Mouse (Mus musculus): Measurements from ENCODE around the gene Senp3. TPM values are rescaled to one million over a fixed set of nuclear protein-coding genes. Genes with fewer than 3 reads are reported as not detected.
"Not testable (repeated sequence)": the region's sequence is repeated elsewhere in the genome, so short reads cannot be mapped to it uniquely, and the experiment has no call there.

Gene Senp3
- total RNA-seq (2021): 10 to 100 TPM; 43.5 to 45.9 TPM
- long read RNA-seq, experiment 1, transcript Senp3-201 (11 exons, 2,313 nt): major isoform, 10 of 16 reads
- long read RNA-seq, experiment 1, partial matches to known transcripts: 6 of 16 reads
- long read RNA-seq, experiment 1, other reads (novel, unspliced or antisense): 0 of 16 reads
- long read RNA-seq, experiment 2, transcript Senp3-201 (11 exons, 2,313 nt): major isoform, 12 of 15 reads
- long read RNA-seq, experiment 2, partial matches to known transcripts: 0 of 15 reads
- long read RNA-seq, experiment 2, other reads (novel, unspliced or antisense): 2 of 15 reads

DNA sequence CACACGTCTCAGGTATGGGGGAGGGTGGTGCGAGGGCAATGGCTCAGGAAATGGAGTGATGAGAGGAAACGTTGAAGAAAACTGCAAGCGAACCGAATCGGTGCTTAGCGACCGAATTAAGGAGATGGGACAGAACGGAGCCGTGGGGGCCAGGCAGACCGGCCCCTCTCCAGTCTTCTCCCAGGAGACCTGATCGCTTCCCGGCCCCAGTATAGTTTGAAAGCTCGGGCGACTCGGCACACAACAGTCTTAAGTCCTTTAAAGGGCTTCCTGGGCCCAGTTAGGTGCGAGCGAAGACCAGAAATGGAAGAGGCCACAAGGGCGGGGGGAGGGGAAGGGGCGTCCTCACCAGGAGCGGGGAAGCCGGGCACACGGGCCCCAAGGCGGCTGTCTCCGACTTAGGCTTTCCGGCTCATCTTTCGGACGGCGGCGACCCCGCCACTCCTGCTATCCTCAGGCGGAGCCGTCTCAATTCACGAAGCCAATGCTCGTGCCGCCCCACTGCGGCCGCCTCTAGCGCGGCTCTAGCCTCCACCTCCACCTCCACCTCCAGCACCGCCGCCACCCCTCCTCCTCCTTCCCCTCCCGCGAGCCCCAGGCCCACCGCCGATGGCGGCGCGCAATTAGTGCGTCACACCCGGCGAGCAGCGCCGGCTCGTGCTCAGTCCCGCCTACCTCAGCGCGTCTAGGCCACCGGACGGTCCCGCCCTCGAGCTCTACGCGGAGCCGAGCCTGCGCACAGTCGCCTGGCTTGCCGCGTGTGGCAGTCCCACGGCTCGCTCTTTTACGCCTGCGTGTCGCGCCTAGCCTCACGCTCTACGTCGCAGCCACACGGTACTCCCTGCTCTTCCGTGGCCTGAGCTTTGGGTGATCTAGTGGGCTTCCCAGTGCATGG, at the start of gene Senp3:
Senp3 (minus strand) TSS at position 771 of the 895 bp plus-strand sequence.
- DNase-seq (ENCODE audit: low spot score in 2 of 2): peak; percentile 94 to 97

DNA sequence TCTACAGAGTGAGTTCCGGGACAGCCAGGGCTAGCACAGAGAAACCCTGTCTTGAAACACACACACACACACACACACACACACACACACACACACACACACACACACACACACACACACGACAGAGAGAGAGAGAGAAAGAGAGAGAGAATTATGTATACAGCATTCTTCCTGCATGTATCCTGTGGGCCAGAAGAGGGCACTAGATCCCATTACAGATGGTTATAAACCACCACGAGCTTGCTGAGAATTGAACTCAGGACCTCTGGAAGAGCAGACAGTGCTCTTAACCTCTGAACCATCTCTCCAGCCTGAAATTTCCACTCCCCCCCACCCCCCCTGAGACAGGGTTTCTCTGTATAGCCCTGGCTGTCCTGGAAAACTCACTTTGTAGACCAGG, 49.5 kb upstream of the Senp3 start:
- DNase-seq (ENCODE audit: low spot score in 2 of 2): not testable (repeated sequence)

DNA sequence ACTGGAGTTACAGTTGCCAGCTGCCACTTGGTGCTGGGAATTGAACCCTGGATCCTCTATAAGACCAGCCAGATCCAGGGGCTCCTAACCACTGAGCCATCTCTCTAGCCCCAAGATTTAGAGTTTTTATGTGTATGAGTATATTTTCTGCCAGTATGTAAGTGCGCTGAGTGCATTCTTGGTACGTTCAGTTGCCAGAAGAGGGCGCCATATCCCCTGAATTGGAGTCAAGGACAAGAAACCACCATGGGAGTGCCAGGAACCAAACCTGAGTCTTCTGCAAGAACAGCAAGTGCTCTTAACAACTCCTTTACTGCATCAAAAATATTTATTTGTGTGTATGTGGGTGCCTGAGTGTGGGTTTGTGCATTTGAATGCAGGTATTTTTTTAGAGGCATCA, 47.2 kb upstream of the Senp3 start:
- peak in 1 of 2 experiments; percentile 57 for DNase-seq (ENCODE audit: low spot score in 2 of 2)

DNA sequence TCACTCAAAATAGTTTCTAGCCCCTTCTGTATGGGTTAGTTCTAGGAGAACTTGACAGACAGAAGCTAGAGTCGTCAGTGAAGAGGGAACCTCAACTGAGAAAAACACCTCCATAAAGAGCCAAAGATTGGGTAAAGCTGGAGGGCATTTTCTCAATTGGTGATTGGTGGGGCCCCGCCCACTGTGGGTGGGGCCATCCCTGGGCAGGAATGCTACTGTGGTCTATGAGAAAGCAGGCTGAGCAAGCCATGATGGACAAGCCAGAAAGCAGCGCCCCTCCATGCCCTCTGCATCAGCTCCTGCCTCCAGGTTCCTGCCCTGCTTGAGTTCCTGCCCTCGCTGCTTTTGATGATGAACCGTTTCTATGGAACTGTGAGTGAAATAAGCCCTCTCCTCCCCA, 44.1 kb upstream of the Senp3 start:
- no peak for DNase-seq (ENCODE audit: low spot score in 2 of 2)

DNA sequence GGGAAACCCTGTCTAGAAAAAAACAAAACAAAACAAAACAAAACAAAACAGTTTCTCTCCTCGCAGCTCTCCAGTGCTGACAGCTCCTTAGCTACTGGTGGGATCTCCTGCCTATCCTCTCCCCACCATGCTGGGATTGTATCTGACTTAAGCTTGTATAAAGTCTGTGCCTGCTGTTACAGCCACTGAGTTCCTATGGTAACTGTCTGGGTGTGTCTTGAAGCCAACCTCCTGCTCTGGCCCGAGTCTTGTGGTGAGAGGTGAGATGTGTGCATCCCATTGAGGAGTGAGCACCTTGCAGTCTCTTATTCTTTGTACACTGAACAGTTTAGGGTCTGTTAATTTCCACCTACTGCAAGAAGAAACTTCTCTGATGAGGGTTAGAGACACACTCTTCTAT, 41.2 kb upstream of the Senp3 start:
- no peak for DNase-seq (ENCODE audit: low spot score in 2 of 2)

DNA sequence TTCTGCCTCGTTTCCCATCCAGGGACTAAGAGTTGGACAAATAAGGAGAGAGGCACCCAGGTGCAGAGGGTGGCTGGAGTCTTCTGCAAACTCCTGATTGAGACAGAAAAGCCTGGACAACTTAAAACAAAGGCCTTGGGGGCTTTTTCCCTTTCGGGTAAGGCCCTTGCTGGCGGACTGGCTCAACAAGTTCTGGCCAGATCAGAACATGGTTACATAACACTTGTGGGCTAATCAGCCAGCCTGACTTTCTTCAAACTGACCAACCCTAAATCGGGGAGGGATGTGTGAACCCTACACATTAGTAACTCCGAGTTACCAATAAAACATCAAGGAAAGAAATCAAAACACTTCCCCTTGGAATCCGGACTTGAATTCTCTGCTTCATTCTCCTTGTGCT, 39.0 kb upstream of the Senp3 start:
- DNase-seq (ENCODE audit: low spot score in 2 of 2): no peak

DNA sequence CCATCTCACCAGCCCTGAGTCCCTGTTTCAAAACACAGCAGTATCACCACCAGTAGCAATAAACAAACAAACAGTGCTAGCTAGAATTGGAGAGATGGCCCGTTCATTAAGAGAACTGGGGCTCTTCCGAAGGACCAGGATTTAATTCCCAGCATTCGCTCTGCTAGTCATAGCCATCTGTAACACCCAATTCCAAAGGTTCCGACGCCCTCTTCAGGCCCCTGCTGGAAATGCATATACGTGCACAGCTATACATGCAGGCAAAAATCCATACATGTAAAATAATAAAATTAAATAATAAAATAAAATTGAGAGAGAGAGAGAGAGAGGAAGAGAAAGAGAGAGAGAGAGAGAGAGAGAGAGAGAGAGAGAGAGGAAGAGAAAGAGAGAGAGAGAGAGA, 37.5 kb upstream of the Senp3 start:
- no peak for DNase-seq (ENCODE audit: low spot score in 2 of 2)

DNA sequence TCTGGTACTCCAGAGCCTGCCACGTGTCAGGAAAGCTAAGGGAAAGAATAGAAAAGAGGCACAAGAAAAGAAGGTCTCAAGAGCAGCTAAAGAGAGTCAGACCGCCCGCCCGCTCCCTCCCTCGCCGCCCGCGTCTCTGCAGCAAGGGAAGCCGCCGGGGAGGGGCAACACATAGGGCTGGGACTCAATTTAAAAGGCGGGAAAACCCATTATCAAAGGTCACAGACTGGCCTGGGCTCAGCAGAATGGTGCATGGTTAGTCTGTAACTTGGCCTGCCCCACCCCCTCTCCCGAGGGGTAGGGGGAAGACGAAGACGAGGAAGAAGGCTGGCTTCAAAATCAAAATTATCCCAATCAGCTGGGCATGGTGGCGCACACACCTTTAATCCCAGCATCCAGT, 36.8 kb upstream of the Senp3 start:
- no peak for DNase-seq (ENCODE audit: low spot score in 2 of 2)

DNA sequence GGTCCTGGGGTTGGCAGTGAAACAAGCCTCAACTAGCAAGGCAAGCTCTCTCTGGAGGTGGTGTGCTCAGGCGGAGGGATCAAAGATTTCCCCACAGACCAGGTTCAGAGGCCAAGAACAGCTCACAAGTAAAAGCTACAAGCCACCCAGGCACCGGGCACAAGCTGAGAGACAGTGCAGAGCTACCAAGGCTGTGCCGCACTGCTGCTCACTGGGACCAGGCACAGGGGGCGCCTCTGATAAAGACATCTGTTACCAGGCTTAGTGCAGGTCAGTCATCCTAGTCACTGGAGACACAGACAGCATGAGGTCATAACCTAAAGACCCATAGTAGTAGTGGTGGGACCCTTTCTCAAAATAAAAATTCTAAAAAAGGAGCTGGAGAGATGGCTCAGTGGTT, 35.1 kb upstream of the Senp3 start:
- no peak for DNase-seq (ENCODE audit: low spot score in 2 of 2)

DNA sequence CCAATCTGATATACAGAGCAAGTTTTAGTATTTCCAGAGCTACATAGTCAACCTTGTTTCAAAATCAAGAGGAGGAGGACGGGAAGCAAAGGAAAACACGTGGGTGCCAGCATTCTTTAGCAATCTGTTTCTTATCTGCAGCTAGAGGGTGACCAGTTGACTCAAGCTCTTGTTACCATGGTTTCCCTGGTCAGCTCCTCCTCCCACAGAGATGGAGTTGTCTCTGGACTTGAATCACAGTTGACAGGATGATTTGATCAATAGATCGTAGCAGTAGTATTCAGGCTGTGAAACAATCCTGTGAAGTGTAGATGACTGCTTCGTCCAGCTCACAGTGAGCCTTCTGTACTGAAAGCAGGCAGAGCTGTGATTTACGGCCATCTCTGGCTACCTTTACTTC, 34.0 kb upstream of the Senp3 start:
- no peak for DNase-seq (ENCODE audit: low spot score in 2 of 2)

DNA sequence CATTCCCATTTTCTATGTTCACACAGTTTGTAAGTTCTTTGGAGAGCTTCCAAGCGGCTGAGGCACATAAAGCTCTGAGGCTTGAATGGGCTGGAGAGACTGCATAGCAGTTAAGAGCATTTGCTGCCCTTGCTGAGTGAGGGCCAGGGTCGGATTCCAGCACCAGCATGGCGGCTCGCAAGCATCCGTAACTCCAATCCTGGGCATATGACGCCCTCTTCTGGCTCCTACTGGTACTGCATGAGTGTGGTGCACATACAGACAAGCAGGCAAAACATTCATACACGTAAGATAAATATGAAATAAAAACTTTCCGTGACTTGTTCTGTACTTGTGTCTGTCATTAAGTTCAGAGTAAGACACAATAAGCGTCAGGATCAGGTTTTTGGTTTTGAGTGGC, 33.6 kb upstream of the Senp3 start:
- peak in 1 of 2 experiments; percentile 22 for DNase-seq (ENCODE audit: low spot score in 2 of 2)

DNA sequence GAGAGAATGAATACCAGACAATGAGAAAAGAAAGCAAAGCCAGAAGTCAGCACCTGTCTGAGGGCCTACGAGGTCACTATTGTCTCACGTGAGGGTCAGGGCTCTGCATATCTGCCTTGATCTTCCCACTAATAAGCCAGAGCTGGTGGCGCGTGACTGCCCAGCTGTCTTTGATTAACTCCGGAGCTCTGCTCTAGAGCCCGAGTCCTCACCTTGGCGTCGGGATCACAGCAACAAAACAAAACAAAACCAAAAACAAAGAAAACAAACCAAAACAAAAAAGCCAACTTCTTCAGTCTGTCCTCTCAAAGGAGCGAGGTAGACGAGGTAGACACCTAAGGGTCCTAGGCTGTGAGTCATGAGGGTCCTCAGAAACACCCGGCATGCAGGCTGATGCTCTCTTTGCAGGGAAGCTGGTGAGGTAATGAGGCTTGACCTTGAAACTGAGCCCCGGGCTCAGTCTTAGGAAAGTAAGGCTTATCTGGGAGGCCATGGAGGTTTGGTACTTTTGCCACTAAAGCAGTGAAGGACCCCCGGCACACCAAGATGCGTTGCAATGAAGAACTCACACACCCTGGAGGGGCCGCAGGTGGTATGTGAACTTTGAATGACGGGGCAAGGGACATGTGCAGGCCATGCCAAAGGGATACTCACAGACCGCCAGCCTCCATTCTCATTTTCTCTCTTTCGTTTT, 32.9 kb upstream of the Senp3 start:
- no peak for DNase-seq (ENCODE audit: low spot score in 2 of 2)

DNA sequence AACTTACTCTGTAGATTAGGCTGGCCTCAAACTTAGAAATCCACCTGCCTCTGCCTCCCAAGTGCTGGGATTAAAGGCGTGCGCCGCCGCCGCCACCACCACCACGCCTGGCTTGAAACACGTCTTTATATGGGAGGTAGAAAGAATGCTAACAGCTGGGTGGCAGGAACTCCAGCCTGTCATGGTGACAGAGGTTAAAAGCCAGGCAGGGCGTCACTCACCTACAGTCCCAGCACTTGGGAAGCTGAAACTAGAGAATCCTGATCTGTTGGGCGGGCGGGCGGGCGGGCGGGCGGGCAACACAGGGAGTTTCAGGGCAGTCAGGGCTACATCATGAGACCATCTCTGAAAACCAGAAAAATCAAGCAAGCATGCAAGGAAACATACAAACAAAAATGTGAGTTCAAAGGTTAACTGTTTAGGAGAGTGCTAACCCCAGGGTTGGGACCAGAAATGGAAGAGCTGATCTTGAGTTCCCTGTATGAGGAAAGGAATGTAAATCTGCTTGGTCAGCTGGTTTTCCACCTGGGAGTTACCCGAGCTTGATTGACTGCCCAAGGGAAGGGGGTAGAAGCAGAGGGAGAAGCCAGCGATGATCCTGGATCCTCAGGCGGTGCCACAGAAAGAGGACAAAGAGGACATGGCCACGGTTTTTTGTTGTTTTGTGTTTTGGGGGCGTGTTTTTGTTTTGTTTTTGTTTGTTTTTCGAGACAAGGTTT, 31.2 kb upstream of the Senp3 start:
- no peak for DNase-seq (ENCODE audit: low spot score in 2 of 2)

DNA sequence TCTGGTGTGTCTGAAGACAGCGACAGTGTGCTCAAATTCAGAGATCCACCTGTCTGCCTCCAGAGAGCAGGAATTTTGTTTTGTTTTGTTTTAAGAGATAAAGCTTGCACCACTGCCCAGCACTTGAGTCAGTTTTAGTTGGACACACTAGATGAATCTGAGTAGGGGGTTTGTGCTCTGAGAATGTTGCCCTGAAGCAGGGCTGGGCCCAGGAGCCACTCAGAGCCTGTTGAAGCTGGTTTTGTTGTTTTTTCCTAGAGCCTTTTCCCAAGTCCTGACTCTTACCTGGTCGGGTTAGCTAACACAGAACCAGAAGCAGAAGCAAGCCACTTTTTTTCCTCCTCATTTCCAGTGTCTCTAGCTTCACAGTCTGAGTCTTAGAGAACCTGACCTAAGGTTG, 29.2 kb upstream of the Senp3 start:
- no peak for DNase-seq (ENCODE audit: low spot score in 2 of 2)

DNA sequence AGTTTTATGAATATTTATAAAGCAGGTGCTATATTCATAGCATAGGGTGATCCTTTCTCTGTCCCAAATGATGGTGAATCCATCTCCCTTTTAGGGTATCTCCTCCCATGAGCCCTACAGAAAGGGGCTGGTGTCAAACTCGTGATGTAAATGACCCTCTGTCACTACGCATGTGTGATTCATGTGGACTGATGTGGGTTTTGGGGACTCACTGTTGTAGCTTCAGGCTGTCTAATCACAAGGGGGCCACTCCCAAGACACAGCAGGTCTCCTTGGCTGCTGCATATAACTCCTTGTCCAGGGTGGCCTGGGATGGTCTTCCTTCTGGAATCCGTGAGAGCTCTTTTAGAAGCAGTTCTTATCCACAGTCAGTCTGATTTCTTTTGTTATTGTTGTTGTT, 28.6 kb upstream of the Senp3 start:
- DNase-seq (ENCODE audit: low spot score in 2 of 2): no peak

DNA sequence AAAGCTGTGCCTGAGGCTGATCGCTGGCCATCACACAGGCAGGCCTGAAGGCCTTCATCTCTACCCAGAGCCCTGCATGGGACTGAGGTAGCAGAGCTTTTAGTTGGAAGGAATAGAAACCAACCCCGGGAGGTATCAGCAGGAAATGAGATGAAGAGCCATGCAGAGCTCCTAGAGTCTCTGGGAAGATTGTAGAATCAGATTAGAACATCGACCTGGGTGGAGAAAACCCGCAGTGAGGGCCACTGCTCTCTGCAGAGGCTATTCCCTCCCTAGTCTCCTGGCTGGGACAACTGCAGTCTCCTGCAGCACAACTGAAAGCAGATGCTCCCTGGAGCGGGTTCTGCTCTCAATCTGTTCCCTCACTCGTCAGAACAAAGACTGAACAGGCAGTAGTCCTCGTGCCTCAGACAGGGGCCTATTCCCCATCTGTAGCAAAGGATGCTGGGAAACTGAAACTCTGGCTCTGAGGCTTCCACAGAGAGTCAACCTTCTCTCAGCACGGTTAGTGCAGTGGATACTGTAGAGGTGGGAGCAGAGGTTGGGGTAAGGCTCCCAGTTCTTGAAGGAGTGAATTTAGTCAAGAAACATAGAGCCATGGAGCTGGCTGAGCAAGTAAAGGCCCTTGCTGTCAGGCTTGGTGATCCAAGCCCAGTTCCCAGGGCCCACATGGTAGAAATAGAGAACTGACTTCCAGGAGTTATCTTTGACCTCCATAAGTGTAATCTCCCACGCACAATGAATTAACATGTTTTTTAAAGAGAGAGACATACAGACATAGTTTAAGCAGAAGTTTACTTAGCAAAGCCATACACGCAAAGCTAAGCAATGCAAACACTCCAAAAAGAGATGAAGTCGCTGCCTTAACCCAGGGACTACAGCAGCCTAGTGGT, 27.9 kb upstream of the Senp3 start:
- DNase-seq (ENCODE audit: low spot score in 2 of 2): no peak

DNA sequence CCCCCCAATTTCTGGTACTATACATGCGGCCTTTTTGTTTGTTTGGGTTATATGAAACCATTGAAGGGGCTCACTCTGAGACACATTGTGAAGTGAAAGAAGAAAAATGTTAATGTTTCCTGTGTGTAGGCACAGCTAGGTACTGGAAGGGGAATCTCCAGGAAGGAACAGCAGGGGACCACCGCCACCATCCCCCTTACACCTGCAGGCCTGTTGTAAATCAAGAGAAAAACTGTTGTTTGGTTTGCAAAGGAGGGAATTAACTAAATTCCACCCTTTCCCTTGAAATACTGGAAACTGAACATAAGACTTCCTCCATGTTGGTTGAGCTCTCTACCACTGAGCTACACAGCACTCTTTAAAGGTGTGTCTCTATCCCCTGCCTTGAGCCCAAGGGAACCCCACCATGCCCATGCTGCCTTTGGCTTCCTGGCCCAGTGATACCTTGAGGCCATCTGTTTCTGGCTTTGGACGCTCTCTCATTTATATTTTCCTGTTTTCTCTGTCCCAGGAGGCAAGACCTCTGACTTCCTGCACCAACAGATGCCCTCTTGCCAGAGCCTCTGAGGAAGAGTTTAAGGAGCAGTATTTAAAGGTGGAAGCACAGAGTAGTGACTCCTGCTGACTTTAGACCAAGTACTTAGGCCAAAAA, 26.9 kb upstream of the Senp3 start:
- no peak for DNase-seq (ENCODE audit: low spot score in 2 of 2)

DNA sequence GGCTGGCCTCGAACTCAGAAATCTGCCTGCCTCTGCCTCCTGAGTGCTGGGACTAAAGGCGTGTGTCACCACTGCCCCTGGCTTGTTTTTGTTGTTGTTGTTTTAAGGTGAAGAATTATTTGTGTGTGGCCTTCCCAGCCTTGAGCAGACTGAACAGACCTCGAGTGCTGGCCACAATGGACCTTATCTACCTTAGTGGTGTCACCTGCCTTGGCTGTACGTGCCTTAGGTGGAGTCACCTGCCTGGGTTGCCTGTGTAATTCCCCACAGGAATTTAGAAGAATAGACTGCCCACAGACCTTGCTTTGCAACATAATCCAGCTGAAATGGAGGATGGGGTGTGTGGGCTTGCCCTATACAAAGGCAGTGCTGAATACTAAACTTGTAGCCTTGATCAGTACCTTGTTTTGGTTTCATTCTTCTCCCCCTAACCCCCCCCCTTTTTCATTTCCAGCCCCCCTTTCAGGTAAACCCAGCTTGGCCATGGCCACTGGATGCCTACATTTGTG, 26.0 kb upstream of the Senp3 start:
- DNase-seq (ENCODE audit: low spot score in 2 of 2): no peak

DNA sequence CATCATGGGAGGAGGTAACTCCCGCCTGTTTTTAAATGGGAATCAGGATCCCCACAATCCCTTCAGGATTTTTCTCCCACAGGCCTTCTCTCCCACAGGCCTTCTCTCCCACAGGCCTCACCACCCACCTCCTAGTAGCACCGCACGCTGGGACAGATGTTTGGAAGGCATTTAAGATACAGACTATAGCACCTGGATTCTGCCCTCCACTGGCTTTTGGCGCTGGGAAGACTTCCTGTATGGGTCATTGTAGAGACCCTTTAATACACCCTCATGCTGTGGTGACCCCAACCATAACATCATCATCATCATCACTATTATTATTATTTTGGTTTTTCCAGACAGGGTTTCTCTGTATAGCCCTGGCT, 25.6 kb upstream of the Senp3 start:
- DNase-seq (ENCODE audit: low spot score in 2 of 2): no peak

Measured in gastrocnemius, postnatal 4 days (tissue).